Mouse (Mus musculus) CH12.LX (cell line): Measurements from ENCODE around the gene Tfdp2. TPM values are rescaled to one million over a fixed set of nuclear protein-coding genes. Genes with fewer than 3 reads are reported as not detected.

Experiments used
- DNase-seq: peaks from one replicate; pipeline ENCODE4 v3.0.0-alpha.2; 2013; ENCODE audit errors: extremely low read depth
- H3K27ac ChIP-seq: 2 replicates; pipeline ENCODE4 v1.5.1; 2012; ENCODE audit warnings: low read depth, mild to moderate bottlenecking, control low read depth, moderate library complexity; ENCODE audit not compliant: insufficient read depth
- H3K27me3 ChIP-seq: replicated peaks from 2 replicates; pipeline ENCODE3; 2012; ENCODE audit warnings: inconsistent platforms
- H3K36me3 ChIP-seq, 2 experiments: replicated peaks in 1 of 2; 2 replicates each; pipeline versions ENCODE3 to v1.6.1; 2012; ENCODE audit warnings: inconsistent platforms in 1 of 2, low read length in 1 of 2, mild to moderate bottlenecking in 1 of 2, mixed read lengths in 1 of 2, moderate library complexity in 1 of 2; ENCODE audit not compliant: control insufficient read depth in 1 of 2, insufficient read depth in 1 of 2
- H3K4me1 ChIP-seq, 2 experiments: 2 replicates each; pipeline ENCODE4 v1.6.1; 2012; ENCODE audit warnings: inconsistent platforms in 1 of 2, moderate library complexity in 1 of 2; ENCODE audit not compliant: insufficient read depth in 2 of 2, control insufficient read depth in 1 of 2
- H3K4me2 ChIP-seq: 2 replicates; pipeline ENCODE4 v1.6.1; 2012; ENCODE audit warnings: low read depth, mild to moderate bottlenecking, control low read depth; ENCODE audit not compliant: poor library complexity, insufficient read depth, severe bottlenecking
- H3K4me3 ChIP-seq, 3 experiments: fragments of 150-350 bp in 1 of 3; sonication (generic) in 1 of 3; replicated peaks in 1 of 3; 2 replicates each; pipeline versions ENCODE3 to v1.5.1; 2011 to 2012; ENCODE audit warnings: low read depth in 2 of 3, low read length in 2 of 3, mild to moderate bottlenecking in 2 of 3, moderate library complexity in 2 of 3, control low read depth in 1 of 3, improper control_type of control experiment in 1 of 3, inconsistent platforms in 1 of 3, mixed read lengths in 1 of 3; ENCODE audit not compliant: poor library complexity in 1 of 3
- H3K79me2 ChIP-seq: replicated peaks from 2 replicates; pipeline ENCODE4 v1.6.1; 2012; ENCODE audit warnings: mild to moderate bottlenecking, moderate library complexity; ENCODE audit not compliant: control insufficient read depth, poor library complexity, insufficient read depth, severe bottlenecking; ENCODE audit errors: extremely low read depth
- H3K9ac ChIP-seq: 2 replicates; pipeline ENCODE4 v1.6.1; 2012; ENCODE audit warnings: low read depth, mild to moderate bottlenecking, control low read depth, moderate library complexity; ENCODE audit not compliant: insufficient read depth
- H3K9me3 ChIP-seq: replicated peaks from 2 replicates; pipeline ENCODE3; 2012; ENCODE audit warnings: low read length, inconsistent platforms, mixed read lengths
- CHD2 ChIP-seq: IDR thresholded peaks from 2 replicates; pipeline ENCODE4 v1.6.1; 2011; ENCODE audit warnings: low read length, improper control_type of control experiment
- CTCF ChIP-seq, 2 experiments: IDR thresholded peaks in 1 of 2; conservative IDR thresholded peaks in 1 of 2; 2 replicates each; pipeline ENCODE4 v1.5.1; 2011 to 2012; ENCODE audit warnings: low read depth in 2 of 2, low read length in 2 of 2, improper control_type of control experiment in 1 of 2, inconsistent platforms in 1 of 2, mild to moderate bottlenecking in 1 of 2, moderate library complexity in 1 of 2
- ELF1 ChIP-seq: IDR thresholded peaks from 2 replicates; pipeline ENCODE4 v1.6.1; 2014; ENCODE audit warnings: low read depth, mild to moderate bottlenecking, inconsistent platforms, low read length, improper control_type of control experiment
- EP300 ChIP-seq: IDR thresholded peaks from 2 replicates; pipeline ENCODE4 v1.6.1; 2011; ENCODE audit warnings: low read length, improper control_type of control experiment
- IRF4 ChIP-seq: IDR thresholded peaks from 2 replicates; pipeline ENCODE4 v1.6.1; 2014; ENCODE audit warnings: low read depth, mild to moderate bottlenecking, inconsistent platforms, low read length, improper control_type of control experiment
- JUN ChIP-seq: IDR thresholded peaks from 2 replicates; pipeline ENCODE4 v1.6.1; 2011; ENCODE audit warnings: low read depth, mild to moderate bottlenecking, low read length, improper control_type of control experiment, moderate library complexity; ENCODE audit not compliant: insufficient read depth
- JUND ChIP-seq: conservative IDR thresholded peaks from 2 replicates; pipeline ENCODE4 v1.6.1; 2011; ENCODE audit warnings: low read depth, low read length, improper control_type of control experiment
- MYC ChIP-seq: IDR thresholded peaks from 2 replicates; pipeline ENCODE4 v1.6.1; 2011; ENCODE audit warnings: low read depth, mild to moderate bottlenecking, improper control_type of control experiment, low read length
- PAX5 ChIP-seq: IDR thresholded peaks from 2 replicates; pipeline ENCODE4 v1.6.1; 2012; ENCODE audit warnings: low read length, inconsistent platforms, mixed read lengths
- POLR2AphosphoS2 ChIP-seq: IDR thresholded peaks from 2 replicates; pipeline ENCODE4 v1.6.1; 2011; ENCODE audit warnings: low read depth, low read length, improper control_type of control experiment
- RAD21 ChIP-seq: IDR thresholded peaks from 2 replicates; pipeline ENCODE4 v1.6.1; 2011; ENCODE audit warnings: low read depth, mild to moderate bottlenecking, low read length, improper control_type of control experiment, moderate library complexity
- RCOR1 ChIP-seq: conservative IDR thresholded peaks from 2 replicates; pipeline ENCODE4 v1.6.1; 2012; ENCODE audit warnings: low read depth, mild to moderate bottlenecking, inconsistent platforms, low read length, improper control_type of control experiment
- SIN3A ChIP-seq: IDR thresholded peaks from 2 replicates; pipeline ENCODE4 v1.6.1; 2012; ENCODE audit warnings: low read length, improper control_type of control experiment, inconsistent platforms
- UBTF ChIP-seq: IDR thresholded peaks from 2 replicates; pipeline ENCODE4 v1.6.1; 2012; ENCODE audit warnings: low read depth, mild to moderate bottlenecking, inconsistent platforms, low read length, improper control_type of control experiment, moderate library complexity
- USF1 ChIP-seq: IDR thresholded peaks from 2 replicates; pipeline ENCODE4 v1.6.1; 2014; ENCODE audit warnings: low read depth, mild to moderate bottlenecking, inconsistent platforms, low read length, improper control_type of control experiment
- ZC3H11A ChIP-seq: IDR thresholded peaks from 2 replicates; pipeline ENCODE4 v1.6.1; 2012; ENCODE audit warnings: low read depth, mild to moderate bottlenecking, inconsistent platforms, low read length, improper control_type of control experiment
- ZKSCAN1 ChIP-seq: IDR thresholded peaks from 2 replicates; pipeline ENCODE4 v1.6.1; 2012; ENCODE audit warnings: low read depth, inconsistent platforms, low read length, improper control_type of control experiment, borderline replicate concordance
- ZMIZ1 ChIP-seq: IDR thresholded peaks from 2 replicates; pipeline ENCODE4 v1.6.1; 2012; ENCODE audit warnings: low read depth, mild to moderate bottlenecking, inconsistent platforms, low read length, improper control_type of control experiment
- ZNF384 ChIP-seq: IDR thresholded peaks from 2 replicates; pipeline ENCODE4 v1.6.1; 2012; ENCODE audit warnings: low read depth, low read length, improper control_type of control experiment, inconsistent platforms
- dilution Hi-C: fragments of 300-500 bp; cut with MboI; formaldehyde crosslinking; loops from 2 replicates; pipeline ENCODE4 v1.14.3; 2020; ENCODE audit warnings: low sequenced_read_pairs; ENCODE audit not compliant: extremely low pct_unique_long_range_greater_than_20kb, extremely low pct_ligation_motif_present
- in situ Hi-C: fragments of 300-500 bp; cut with MboI; formaldehyde crosslinking; loops from 3 replicates; pipeline ENCODE4 v1.14.3; 2019; ENCODE audit warnings: low sequenced_read_pairs, low pct_ligation_motif_present, low pct_unique_long_range_greater_than_20kb, mixed read lengths
- polyA plus RNA-seq: library from polyadenylated mRNA; unstranded; fragments of >175 nt; gene quantifications from 2 replicates; pipeline ENCODE4 v1.2.1, GENCODE M21; 2012; ENCODE audit warnings: low read depth; ENCODE audit not compliant: insufficient read length
- total RNA-seq, 2 experiments: library from RNA; depleted of rRNA; stranded (reverse); fragments of 300-350 nt in 1 of 2; fragments of >200 nt in 1 of 2; gene quantifications; 2 replicates each; pipeline ENCODE4 v1.2.3; 2012 to 2014

Tfdp2 gene
- total and polyA plus RNA-seq, 3 experiments, result 3.4 to 4.9 (median 4.7) TPM

- in situ Hi-C loops, result no loop called here
- Histone ChIP-seq H3K27me3 (no peaks in the 10 kb centered on the region), H3K9me3 (no peaks in the 10 kb centered on the region), H3K9ac (no peak overlapping the region), H3K4me3 (no peak overlapping the region), H3K4me1 (peaks cover 0 to 3% of the 10 kb centered on the region in 2 experiments; a peak in 1 of 4 replicates), H3K27ac (no peak overlapping the region), H3K79me2 (no peaks in the 10 kb centered on the region), H3K4me2 (no peak overlapping the region), H3K36me3 (no peaks in the 10 kb centered on the region)
- TF ChIP-seq ZMIZ1 (no peak), JUND (peak; percentile 50; the same call in 1 of the 2 replicates), IRF4 (peak; percentile 48; the same call in 1 of the 2 replicates)
- dilution Hi-C loops, result no loop called here
- DNase-seq, result no peak
Measured at GRCm38 (mm10) chr9:96214171-96214570, 18.1 kb downstream of the Tfdp2 start.

DNA sequence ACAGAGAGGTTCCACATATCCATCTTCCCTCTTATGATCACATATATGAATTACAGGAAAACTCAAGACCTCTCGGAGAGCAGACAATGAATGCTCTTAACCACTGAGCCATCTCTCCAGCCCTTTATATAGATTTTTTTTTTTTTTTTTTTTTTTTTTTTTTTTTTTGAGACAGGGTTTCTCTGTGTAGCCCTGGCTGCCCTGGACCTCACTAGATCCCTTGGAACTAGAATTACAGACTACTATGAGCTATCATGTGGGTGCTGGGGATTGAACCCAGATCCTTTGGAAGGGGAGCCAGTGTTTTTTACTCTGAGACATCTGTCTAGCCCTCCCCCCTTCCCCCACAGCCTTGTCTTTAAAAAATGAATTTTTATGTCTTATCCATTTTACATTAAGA is 21.2 kb downstream of the Tfdp2 start:
- H3K27ac ChIP-seq, result no peak overlapping the region
- in situ Hi-C loops, result no loop called here
- no peak for DNase-seq
- peaks cover 0 to 3% of the 10 kb centered on the region in 2 experiments; a peak in 1 of 4 replicates for H3K4me1 ChIP-seq
- no peaks in the 10 kb centered on the region for H3K79me2 ChIP-seq
- H3K36me3 ChIP-seq, result no peaks in the 10 kb centered on the region
- H3K9me3 ChIP-seq, result no peaks in the 10 kb centered on the region
- H3K27me3 ChIP-seq, result no peaks in the 10 kb centered on the region
- dilution Hi-C loops, result no loop called here
- TF ChIP-seq RCOR1 (no peak), MYC (no peak), POLR2AphosphoS2 (no peak), JUN (no peak)
- H3K4me3 ChIP-seq, result no peak overlapping the region
- no peak overlapping the region for H3K4me2 ChIP-seq
- H3K9ac ChIP-seq, result no peak overlapping the region

- no peaks in the 10 kb centered on the region for H3K36me3 ChIP-seq
- peaks cover 0 to 3% of the 10 kb centered on the region in 2 experiments; a peak in 1 of 4 replicates for H3K4me1 ChIP-seq
- H3K79me2 ChIP-seq, result no peaks in the 10 kb centered on the region
- TF ChIP-seq RAD21 (peak; percentile 37), PAX5 (no peak), JUN (no peak), ZNF384 (no peak), ZKSCAN1 (no peak), EP300 (no peak), UBTF (no peak), MYC (peak; percentile 74; the same call in 1 of the 2 replicates), SIN3A (no peak), USF1 (no peak), CHD2 (no peak), ELF1 (no peak), CTCF (conservative IDR thresholded peaks at IDR 0.05 in 1 of 2, IDR thresholded peaks at IDR 0.05 in 1 of 2; ENCODE audit: low read depth in 2 of 2, low read length in 2 of 2) (peak in 1 of 2 experiments; percentile 69; a peak in 2 of 4 replicates), ZC3H11A (no peak), IRF4 (no peak)
- no peak overlapping the region for H3K27ac ChIP-seq
- in situ Hi-C loops, result no loop called here
- no peaks in the 10 kb centered on the region for H3K27me3 ChIP-seq
- dilution Hi-C loops, result no loop called here
- DNase-seq, result no peak
- no peak overlapping the region for H3K4me2 ChIP-seq
- H3K9ac ChIP-seq, result no peak overlapping the region
- no peaks in the 10 kb centered on the region for H3K9me3 ChIP-seq
- H3K4me3 ChIP-seq, result no peak overlapping the region
Measured at GRCm38 (mm10) chr9:96217799-96218198, 21.7 kb downstream of the Tfdp2 start.
